Mouse (Mus musculus) forebrain, embryonic 11.5 days (tissue): Measurements from ENCODE around the gene Drap1. TPM values are rescaled to one million over a fixed set of nuclear protein-coding genes. Genes with fewer than 3 reads are reported as not detected.

Experiments
- ATAC-seq: fragments of 200-750 bp; cut with Nextera tagmentation; replicated peaks from 2 replicates; pipeline ENCODE4 v1.8.0; 2017; ENCODE audit warnings: moderate TSS enrichment; ENCODE audit not compliant: low FRiP score
- DNase-seq: peaks from one replicate; pipeline ENCODE4 v3.0.0-alpha.2; 2017; ENCODE audit warnings: low spot score
- H3K27ac ChIP-seq: fragments of 300-500 bp; sonication (generic); 2 replicates; pipeline ENCODE4 v1.5.1; 2014; ENCODE audit warnings: low read depth, low read length
- H3K27me3 ChIP-seq: fragments of 300-500 bp; sonication (generic); 2 replicates; pipeline ENCODE4 v1.6.1; 2014; ENCODE audit warnings: mild to moderate bottlenecking, low read length, mixed read lengths; ENCODE audit not compliant: control insufficient read depth, insufficient read depth
- H3K36me3 ChIP-seq: fragments of 300-500 bp; sonication (generic); 2 replicates; pipeline ENCODE4 v1.6.1; 2014; ENCODE audit warnings: mild to moderate bottlenecking, low read length, moderate library complexity, mixed read lengths; ENCODE audit not compliant: control insufficient read depth, insufficient read depth
- H3K4me1 ChIP-seq: fragments of 300-500 bp; sonication (generic); replicated peaks from 2 replicates; pipeline ENCODE4 v1.6.1; 2014; ENCODE audit warnings: low read length, mixed read lengths; ENCODE audit not compliant: control insufficient read depth, insufficient read depth
- H3K4me2 ChIP-seq: fragments of 300-500 bp; sonication (generic); 2 replicates; pipeline ENCODE4 v1.6.1; 2014; ENCODE audit warnings: low read depth, mild to moderate bottlenecking, low read length, moderate library complexity, mixed read lengths; ENCODE audit not compliant: severe bottlenecking
- H3K4me3 ChIP-seq: fragments of 300-500 bp; sonication (generic); 2 replicates; pipeline ENCODE4 v1.5.1; 2014; ENCODE audit warnings: low read depth, low read length
- H3K9ac ChIP-seq: fragments of 300-500 bp; sonication (generic); 2 replicates; pipeline ENCODE4 v1.6.1; 2014; ENCODE audit warnings: low read length
- H3K9me3 ChIP-seq: fragments of 300-500 bp; sonication (generic); 2 replicates; pipeline ENCODE4 v1.6.1; 2016; ENCODE audit warnings: low read length, mixed read lengths; ENCODE audit not compliant: control insufficient read depth
- WGBS: fragments of 180-500 bp; shearing (Covaris S2); extraction: QIAGEN DNeasy Blood & Tissue Kit; methylation state at CpG from one replicate; pipeline ENCODE4 v1.1.7; 2014; 5-methylcytosine and 5-hydroxymethylcytosine counted together
- polyA plus RNA-seq: library from polyadenylated mRNA; unstranded; fragments of >200 nt; fragmentation: Nextera tagmentation; extraction: Ambion mirVana; gene quantifications from 2 replicates; pipeline ENCODE4 v1.2.1, GENCODE M21; 2014

The Drap1 gene
- polyA plus RNA-seq, 1 experiment from 2014 or later, result 202 TPM

DNA sequence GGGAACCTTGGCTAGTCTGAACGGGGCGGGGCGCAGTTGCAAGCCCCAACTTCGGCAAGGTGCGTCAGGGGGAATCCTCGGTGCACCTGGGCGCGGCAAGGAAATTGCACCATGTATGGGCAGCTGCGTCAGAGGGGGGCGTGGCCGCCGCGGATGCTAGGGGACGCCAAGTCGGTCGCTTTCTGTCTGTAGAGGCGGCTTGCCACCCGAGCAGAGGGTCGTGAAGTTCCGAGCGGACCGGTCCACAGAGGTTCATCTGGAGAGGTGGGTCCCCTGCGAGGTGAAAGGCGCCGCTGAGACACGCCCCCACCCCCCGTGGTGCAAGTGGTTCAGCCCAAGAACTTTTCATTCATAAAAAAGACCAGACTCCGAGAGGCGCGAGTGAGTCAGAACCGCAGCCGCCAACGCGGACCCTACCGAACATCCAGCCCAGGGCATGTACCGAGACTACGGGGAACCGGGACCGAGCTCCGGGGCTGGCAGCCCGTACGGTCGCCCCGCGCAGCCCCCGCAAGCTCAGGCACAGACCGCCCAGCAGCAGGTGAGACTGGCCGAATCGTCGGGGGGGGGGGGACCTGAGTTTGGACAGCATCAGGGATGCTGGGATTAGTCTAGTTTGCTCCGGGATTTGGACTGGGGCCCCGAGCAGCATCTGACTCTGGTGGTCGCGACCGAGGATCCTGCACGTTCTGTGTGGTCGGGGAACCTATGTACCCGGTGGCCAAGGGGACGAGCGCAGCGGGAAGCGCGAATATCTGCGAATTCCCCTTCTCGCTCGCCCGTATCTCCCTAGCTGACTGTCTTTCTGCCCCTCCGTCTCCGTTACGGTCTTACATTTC, 23.0 kb upstream of the Drap1 start, which contains the start of gene Fosl1:
TSS of gene Fosl1 (plus strand) at position 33 of the 839 bp plus-strand sequence.
- peak; percentile 83 for DNase-seq
- peaks cover 36% of the 10 kb centered on the region for H3K27me3 ChIP-seq
- H3K27ac ChIP-seq, result no peak within 1 kb of the TSS
- H3K9me3 ChIP-seq, result no peaks in the 10 kb centered on the region
- ATAC-seq, result peak; percentile 63; the same call in 1 of the 2 replicates
- peak within 1 kb of the TSS; percentile 50 for H3K4me3 ChIP-seq
- WGBS, result under 1% methylated on average over 70 of the region's 70 CpGs
- H3K4me2 ChIP-seq, result peak within 1 kb of the TSS; percentile 97
- H3K4me1 ChIP-seq, result peaks cover 13% of the 10 kb centered on the region
- peak within 1 kb of the TSS; percentile 45; the same call in 1 of the 2 replicates for H3K9ac ChIP-seq
- H3K36me3 ChIP-seq, result no peaks in the 10 kb centered on the region

- no peak overlapping the region for H3K27ac ChIP-seq
- no peak overlapping the region for H3K4me3 ChIP-seq
- peaks cover 36% of the 10 kb centered on the region for H3K27me3 ChIP-seq
- peaks cover 13% of the 10 kb centered on the region for H3K4me1 ChIP-seq
- no peaks in the 10 kb centered on the region for H3K36me3 ChIP-seq
- no peak for ATAC-seq
- H3K9ac ChIP-seq, result no peak overlapping the region
- no peak overlapping the region for H3K4me2 ChIP-seq
- WGBS, result 84% methylated on average over 5 of the region's 5 CpGs
- DNase-seq, result no peak
- no peaks in the 10 kb centered on the region for H3K9me3 ChIP-seq
Observed at GRCm38 (mm10) chr19:5445747-5446146, 21.0 kb upstream of the Drap1 start.

DNA sequence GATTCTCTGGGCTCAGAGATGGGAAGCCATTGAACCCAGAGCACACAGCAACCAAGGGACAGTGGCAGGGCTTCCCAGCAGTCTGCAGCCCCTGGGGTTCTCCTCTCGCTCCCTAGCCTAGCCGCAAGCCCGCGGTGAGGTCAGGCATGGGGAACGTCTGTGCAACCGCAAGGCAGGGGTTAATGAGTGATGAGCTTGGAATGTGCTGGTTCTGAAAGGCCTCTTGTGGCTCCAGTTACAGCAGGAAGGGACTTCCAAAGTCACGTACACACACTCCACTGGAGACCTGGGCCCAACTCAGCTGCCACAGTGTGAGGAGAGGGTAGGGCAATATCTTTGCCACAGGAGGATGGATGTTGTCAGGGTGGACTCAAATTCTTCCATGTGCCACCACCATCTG, 20.2 kb upstream of the Drap1 start:
- Histone ChIP-seq H3K9me3 (no peaks in the 10 kb centered on the region; the same call in 1 of the 2 replicates), H3K9ac (no peak overlapping the region), H3K36me3 (no peaks in the 10 kb centered on the region), H3K27me3 (peaks cover 33% of the 10 kb centered on the region), H3K27ac (no peak overlapping the region), H3K4me2 (no peak overlapping the region), H3K4me3 (no peak overlapping the region), H3K4me1 (peaks cover 13% of the 10 kb centered on the region)
- ATAC-seq, result no peak
- 39% methylated on average over 7 of the region's 7 CpGs for WGBS
- DNase-seq, result no peak

DNA sequence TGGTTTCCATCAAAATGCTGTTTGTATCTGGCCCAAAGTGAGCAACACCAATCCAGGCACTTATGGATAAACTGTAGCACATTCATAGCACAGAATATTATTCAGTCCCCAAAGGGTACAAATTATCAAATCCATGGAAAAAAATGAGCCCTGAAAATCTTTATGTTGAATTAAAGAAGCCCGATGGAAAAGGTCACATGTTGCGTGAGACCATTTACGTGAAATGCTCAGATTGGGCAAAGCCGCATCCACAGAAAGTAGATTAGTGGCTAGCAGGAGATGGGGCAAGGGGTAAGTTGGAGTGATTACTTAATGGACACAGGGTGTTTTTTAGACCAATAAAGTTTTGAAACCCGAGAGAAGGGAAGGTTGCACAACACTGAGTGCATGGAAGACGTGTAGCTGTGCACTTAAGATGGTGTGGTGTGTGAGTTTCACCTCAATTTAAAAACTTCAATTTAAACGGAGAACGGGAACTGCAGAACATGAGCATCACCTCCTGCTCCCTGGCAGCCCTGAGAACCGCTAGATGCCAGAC, 19.7 kb upstream of the Drap1 start:
- Histone ChIP-seq H3K36me3 (no peaks in the 10 kb centered on the region), H3K4me3 (no peak overlapping the region), H3K27ac (no peak overlapping the region), H3K27me3 (peaks cover 28% of the 10 kb centered on the region), H3K9me3 (no peaks in the 10 kb centered on the region; the same call in 1 of the 2 replicates), H3K4me1 (peaks cover 13% of the 10 kb centered on the region), H3K9ac (no peak overlapping the region), H3K4me2 (no peak overlapping the region)
- no peak for ATAC-seq
- WGBS, result 72% methylated on average over 9 of the region's 9 CpGs
- no peak for DNase-seq

GRCm38 (mm10) chr19:5433951-5434350, 9.2 kb upstream of the Drap1 start:
- Histone ChIP-seq H3K4me1 (peaks cover 4% of the 10 kb centered on the region; the same call in 1 of the 2 replicates), H3K27me3 (no peaks in the 10 kb centered on the region; the same call in 1 of the 2 replicates), H3K4me3 (no peak overlapping the region), H3K4me2 (no peak overlapping the region), H3K9ac (no peak overlapping the region; the same call in 1 of the 2 replicates), H3K9me3 (no peaks in the 10 kb centered on the region), H3K27ac (no peak overlapping the region), H3K36me3 (no peaks in the 10 kb centered on the region)
- ATAC-seq (no peak), DNase-seq (no peak)
- 74% methylated on average over 7 of the region's 7 CpGs for WGBS

DNA sequence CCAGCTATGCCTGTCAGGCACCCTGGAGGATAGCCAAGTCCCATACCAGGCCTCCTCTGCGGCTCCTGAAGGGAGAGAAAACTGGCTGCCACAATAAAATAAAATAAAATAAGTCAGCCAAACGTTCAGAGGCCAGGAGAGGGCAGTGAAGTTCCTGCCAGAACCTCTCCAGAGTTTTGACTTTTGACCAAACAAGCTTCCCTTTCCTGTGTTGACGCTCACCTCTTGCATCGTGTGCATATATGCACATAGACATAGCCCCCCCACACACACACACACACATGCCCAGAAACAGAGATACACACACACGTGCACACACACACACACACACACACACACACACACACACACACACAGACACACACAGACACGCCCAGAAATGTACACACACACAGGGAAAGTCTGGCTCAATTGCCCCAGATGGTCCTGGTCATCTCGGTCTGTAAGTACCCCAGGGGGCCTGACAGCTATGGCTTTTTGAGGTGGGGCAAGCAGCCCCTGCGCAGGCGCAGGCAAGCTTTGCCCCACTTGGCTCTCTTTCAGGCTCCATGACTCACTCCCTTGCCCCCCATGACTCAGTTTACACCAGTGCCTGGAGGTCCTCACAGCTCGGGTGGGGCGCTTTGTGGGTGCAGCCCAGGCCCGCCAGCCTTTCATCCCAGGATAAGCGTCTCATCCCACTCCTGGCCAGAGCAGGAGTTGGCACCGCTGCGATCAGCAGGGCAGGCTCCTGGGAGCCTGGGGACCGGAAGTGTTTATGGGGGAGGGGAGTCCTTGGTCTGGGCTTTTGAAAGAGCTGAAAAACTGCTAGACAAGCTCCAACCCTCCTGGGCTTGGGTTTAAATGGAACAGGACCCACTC, 8.4 kb upstream of the Drap1 start:
- 21% methylated on average over 16 of the region's 16 CpGs for WGBS
- H3K4me1 ChIP-seq, result peaks cover 4% of the 10 kb centered on the region; the same call in 1 of the 2 replicates
- H3K9me3 ChIP-seq, result no peaks in the 10 kb centered on the region
- DNase-seq, result no peak
- peak overlapping the region; percentile 43 for H3K4me2 ChIP-seq
- no peaks in the 10 kb centered on the region for H3K36me3 ChIP-seq
- H3K27ac ChIP-seq, result no peak overlapping the region
- H3K4me3 ChIP-seq, result 0 out of 2 replicates have a peak overlapping the region, but pooled peaks have one; percentile 12
- H3K27me3 ChIP-seq, result no peaks in the 10 kb centered on the region; the same call in 1 of the 2 replicates
- no peak for ATAC-seq
- peak overlapping the region; percentile 37; the same call in 1 of the 2 replicates for H3K9ac ChIP-seq

- 75% methylated on average over 4 of the region's 4 CpGs for WGBS
- H3K9ac ChIP-seq, result no peak overlapping the region
Observed at GRCm38 (mm10) chr19:5431911-5432464, 7.2 kb upstream of the Drap1 start.

DNA sequence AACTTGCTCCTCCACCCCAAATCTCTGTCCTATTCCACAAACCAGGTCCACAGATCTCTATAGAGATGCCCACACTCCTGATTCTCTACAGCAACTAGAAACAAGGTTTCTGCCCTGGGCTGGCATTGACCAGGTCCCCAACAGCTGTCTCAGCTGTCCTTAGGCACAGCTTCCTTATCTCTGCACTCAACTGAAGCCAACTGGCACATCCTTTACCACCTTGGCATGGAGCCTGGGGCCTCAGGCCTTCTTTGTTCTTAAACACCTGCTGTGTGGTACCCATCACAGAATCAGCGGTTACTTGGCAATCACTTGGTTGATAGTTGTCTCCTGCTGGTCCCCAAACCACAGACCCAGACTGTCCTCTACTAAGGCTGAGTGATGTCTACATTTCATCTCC, 5.6 kb upstream of the Drap1 start:
- no peak for DNase-seq
- Histone ChIP-seq H3K4me1 (peaks cover 12% of the 10 kb centered on the region; the same call in 1 of the 2 replicates), H3K4me3 (no peak overlapping the region), H3K27ac (no peak overlapping the region), H3K9ac (no peak overlapping the region), H3K27me3 (no peaks in the 10 kb centered on the region; the same call in 1 of the 2 replicates), H3K36me3 (peaks cover 5% of the 10 kb centered on the region; the same call in 1 of the 2 replicates), H3K9me3 (no peaks in the 10 kb centered on the region), H3K4me2 (no peak overlapping the region)
- WGBS, result 78% methylated on average over 1 of the region's 1 CpGs
- ATAC-seq, result no peak

More at GRCm38 (mm10) chr19:5431911-5432464, 7.2 kb upstream of the Drap1 start:
- Histone ChIP-seq H3K4me2 (no peak overlapping the region), H3K27ac (no peak overlapping the region), H3K9me3 (no peaks in the 10 kb centered on the region), H3K27me3 (no peaks in the 10 kb centered on the region; the same call in 1 of the 2 replicates), H3K4me1 (peaks cover 4% of the 10 kb centered on the region; the same call in 1 of the 2 replicates), H3K4me3 (no peak overlapping the region), H3K36me3 (no peaks in the 10 kb centered on the region)
- ATAC-seq (no peak), DNase-seq (no peak)
